Mouse (Mus musculus): ENCODE data around the gene Inpp1.

Gene Inpp1

GRCm38 (mm10) chr1:52792701-52793100, 24.8 kb downstream of the Inpp1 start:
- no peak for DNase-seq (ENCODE audit: low read depth)

- DNase-seq (ENCODE audit: low read depth) = no peak
These were observed 30.2 kb downstream of the Inpp1 start for GRCm38 (mm10) chr1:52787254-52787653.

- no peak for DNase-seq (ENCODE audit: low read depth)
These were observed 52.0 kb downstream of the Inpp1 start for GRCm38 (mm10) chr1:52765176-52766111.

- DNase-seq (ENCODE audit: low read depth) = no peak
These were observed 53.3 kb downstream of the Inpp1 start for GRCm38 (mm10) chr1:52763894-52764809.

GRCm38 (mm10) chr1:52758174-52758573, 59.3 kb downstream of the Inpp1 start:
- DNase-seq (ENCODE audit: low read depth) = no peak

- no peak for DNase-seq (ENCODE audit: low read depth)
These were observed 63.2 kb downstream of the Inpp1 start for GRCm38 (mm10) chr1:52754331-52754730.

GRCm38 (mm10) chr1:52753828-52754227, 63.7 kb downstream of the Inpp1 start:
- DNase-seq (ENCODE audit: low read depth) = no peak

- no peak for DNase-seq (ENCODE audit: low read depth)
These were observed 64.8 kb downstream of the Inpp1 start for GRCm38 (mm10) chr1:52752706-52753105.

- DNase-seq (ENCODE audit: low read depth) = no peak
These were observed 65.9 kb downstream of the Inpp1 start for GRCm38 (mm10) chr1:52751634-52752033.

- no peak for DNase-seq (ENCODE audit: low read depth)
These were observed 67.5 kb downstream of the Inpp1 start for GRCm38 (mm10) chr1:52749978-52750377.

- DNase-seq (ENCODE audit: low read depth) = no peak
These were observed 69.2 kb downstream of the Inpp1 start for GRCm38 (mm10) chr1:52748260-52748659.

- no peak for DNase-seq (ENCODE audit: low read depth)
These were observed 74.9 kb downstream of the Inpp1 start for GRCm38 (mm10) chr1:52742567-52742966.

Data from fibroblast of lung, adult 2 months (primary cell).